Mouse (Mus musculus) heart, adult 11 months (tissue): ENCODE data around the gene Nrxn2.

ENCODE experiments used
- DNase-seq: peaks from one replicate; pipeline ENCODE4 v3.0.0; 2022

Gene Nrxn2

DNA sequence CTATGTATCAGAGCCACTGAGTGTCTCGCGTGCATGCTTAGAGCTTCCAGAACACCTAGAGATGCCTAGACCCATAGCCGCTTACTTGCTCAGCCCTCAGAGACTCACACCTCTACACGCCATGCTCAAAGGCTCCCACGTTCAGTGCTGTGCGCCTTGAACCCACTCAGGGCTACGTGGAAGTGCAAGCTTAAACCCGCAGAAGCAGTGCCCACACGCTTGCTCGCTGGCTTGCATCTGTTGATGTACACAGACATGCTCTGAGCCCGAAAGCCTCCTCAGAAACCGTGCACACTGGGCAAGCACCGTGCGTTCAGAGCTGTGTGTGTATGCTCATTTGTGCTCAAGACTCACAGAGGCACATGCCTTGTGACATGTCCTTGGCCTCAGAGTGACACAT lies 103.8 kb downstream of the Nrxn2 start:
- no peak for DNase-seq

GRCm38 (mm10) chr19:6525023-6525422 lies 106.5 kb downstream of the Nrxn2 start:
- no peak for DNase-seq

- no peak for DNase-seq
Observed at GRCm38 (mm10) chr19:6526010-6526409, 107.5 kb downstream of the Nrxn2 start.

- no peak for DNase-seq
Observed at GRCm38 (mm10) chr19:6527439-6527838, 108.9 kb downstream of the Nrxn2 start.

- DNase-seq, result peak; percentile 90
Observed at GRCm38 (mm10) chr19:6527839-6528531, 109.5 kb downstream of the Nrxn2 start.

- peak; percentile 97 for DNase-seq
Observed at GRCm38 (mm10) chr19:6529265-6529985, 110.9 kb downstream of the Nrxn2 start.

DNA sequence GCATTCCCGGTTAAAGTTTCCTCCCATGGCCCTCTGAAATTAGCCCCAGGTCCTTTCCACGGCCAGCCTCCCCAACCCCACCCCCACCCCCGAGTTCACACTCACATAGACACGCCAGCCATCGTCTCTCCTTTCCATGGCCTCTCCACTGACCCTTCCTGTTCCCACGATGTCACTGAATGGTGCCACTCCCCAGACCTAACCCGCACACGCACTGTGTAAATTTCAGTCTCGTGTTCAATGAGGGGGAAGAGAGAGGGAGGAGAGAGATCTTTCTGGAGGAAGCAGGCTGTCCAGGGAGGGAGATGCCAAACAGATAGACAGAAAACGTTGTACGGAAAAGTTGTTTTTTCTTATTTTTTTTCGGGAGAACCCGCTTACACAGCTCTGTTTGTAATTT lies 111.8 kb downstream of the Nrxn2 start:
- no peak for DNase-seq

DNA sequence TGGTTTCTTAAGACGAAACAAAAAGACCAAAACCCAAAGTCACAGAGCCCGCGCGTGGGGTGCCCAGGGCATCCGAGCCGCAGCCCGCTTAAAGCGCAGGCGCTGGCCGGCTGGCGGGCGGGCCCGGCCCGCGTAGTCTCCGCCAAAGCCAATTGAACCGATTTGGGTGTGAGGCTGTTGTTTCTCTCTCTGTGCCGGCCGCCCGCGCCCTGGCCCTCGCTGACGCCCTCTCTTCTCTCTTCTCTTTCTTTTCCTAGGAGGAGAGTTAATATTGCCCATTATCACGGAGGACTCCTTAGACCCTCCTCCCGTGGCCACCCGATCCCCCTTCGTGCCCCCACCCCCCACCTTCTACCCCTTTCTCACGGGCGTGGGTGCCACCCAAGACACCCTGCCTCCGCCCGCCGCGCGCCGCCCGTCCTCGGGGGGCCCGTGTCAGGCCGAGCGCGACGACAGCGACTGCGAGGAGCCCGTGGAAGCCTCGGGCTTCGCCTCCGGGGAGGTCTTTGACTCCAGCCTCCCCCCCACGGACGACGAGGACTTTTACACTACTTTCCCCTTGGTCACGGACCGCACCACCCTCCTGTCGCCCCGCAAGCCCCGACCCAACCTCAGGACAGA lies 112.6 kb downstream of the Nrxn2 start:
- peak; percentile 97 for DNase-seq

DNA sequence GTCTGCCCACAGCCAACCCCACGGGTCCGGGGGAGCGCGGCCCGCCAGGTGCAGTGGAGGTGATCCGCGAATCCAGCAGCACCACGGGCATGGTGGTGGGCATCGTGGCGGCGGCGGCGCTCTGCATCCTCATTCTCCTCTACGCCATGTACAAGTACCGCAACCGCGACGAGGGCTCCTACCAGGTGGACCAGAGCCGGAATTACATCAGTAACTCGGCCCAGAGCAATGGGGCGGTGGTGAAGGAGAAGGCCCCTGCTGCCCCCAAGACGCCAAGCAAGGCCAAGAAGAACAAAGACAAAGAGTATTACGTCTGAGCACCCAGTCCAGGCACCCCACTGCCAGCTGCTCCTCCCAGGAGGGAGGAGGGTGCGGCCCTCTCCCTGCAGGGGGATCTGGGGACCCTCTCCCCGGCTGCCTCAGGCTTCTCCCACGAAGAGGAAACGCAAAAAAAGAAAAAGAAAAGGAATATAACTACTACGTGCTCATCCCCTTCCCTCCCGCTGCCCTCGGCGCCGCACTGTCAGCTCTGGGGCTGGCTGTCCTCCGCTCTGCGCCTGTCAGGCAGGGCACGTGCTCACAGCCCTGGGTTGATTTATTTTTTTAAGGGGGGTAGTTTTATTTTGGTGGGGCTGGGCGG lies 113.4 kb downstream of the Nrxn2 start:
- DNase-seq, result peak; percentile 96

- DNase-seq, result peak; percentile 96
Observed at GRCm38 (mm10) chr19:6532656-6533055, 114.1 kb downstream of the Nrxn2 start.

DNA sequence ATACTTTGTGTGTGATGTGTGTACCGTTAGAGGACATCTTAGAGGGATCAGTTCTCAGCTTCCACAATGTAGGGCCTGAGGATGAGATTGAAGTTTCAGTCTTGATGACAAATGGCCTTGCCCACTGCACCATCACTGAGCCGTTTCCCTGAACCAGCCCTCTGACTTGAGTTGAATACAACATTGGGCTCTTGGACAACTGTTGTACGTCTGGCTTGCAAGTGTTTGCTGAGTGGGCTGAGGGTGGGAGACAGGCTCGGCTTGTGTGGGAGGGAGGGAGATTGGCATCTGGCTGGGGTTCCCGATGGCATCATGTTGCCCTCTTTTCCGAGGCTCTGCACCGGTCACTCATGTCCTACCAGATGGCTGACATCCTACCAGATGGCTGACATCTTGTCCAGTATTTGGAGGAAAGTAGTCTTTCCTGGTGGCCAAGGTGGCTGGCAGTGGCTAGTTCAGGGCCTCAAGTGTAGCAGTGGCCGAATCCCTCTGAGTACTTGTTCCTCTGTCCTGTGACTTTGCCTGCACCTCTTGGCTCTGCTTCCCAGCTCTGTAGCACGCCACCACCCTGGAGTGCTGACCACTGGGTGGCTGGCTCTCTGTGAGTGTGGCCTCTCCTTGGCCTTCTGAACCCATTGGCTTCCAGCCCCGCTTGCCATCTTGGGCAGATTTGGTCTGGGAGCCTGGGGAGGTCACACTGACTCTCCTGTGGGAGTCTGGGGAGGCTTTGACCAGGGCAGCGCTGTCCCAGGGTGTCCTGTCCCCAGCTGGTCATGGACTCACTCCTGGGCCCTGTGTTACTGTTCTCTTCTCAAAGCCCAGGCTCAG lies 115.0 kb downstream of the Nrxn2 start:
- peak; percentile 90 for DNase-seq

GRCm38 (mm10) chr19:6534118-6534415 lies 115.5 kb downstream of the Nrxn2 start:
- DNase-seq, result no peak

- DNase-seq, result no peak
Observed at GRCm38 (mm10) chr19:6536201-6536600, 117.7 kb downstream of the Nrxn2 start.

DNA sequence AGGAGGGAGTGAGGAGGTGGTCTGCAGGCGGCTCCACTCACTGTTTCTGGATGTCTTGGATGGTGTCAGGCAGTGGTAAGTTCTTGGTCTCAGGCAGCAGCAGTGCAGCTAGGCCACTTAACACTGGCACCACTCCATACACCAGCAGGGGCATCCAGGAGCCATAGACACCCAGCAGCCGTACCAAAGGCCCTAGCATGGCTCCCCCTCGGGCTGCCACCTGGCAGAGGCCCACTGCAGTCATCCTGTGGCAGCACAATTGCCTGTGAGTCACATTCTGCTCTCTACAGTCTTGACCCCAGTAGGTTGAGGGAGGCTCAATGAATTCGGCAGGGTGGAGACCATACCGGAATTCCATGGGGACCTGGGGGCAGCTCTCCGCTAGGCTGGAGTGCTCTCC lies 118.2 kb downstream of the Nrxn2 start:
- no peak for DNase-seq

- DNase-seq, result no peak
Observed at GRCm38 (mm10) chr19:6537526-6537925, 119.0 kb downstream of the Nrxn2 start.

DNA sequence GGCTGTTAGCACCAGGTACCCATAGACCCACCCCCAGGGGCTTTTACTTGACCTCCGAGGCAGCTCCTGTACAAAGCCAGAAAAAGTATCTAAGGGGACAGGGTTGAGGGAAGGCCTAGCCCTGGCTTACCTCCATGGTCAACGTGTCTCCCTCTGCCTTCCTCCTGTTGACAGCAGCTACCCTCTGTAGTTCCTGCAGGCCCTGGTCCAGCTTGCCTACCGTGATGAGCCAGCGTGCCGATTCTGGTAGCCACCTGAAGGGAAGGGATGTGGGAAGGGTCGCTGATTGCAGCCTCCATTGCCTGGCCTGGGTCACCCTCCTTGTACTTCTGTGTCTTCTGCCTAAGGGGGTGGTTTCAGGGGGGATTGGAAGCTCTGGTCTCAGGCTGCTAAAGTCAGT lies 120.0 kb downstream of the Nrxn2 start:
- no peak for DNase-seq

DNA sequence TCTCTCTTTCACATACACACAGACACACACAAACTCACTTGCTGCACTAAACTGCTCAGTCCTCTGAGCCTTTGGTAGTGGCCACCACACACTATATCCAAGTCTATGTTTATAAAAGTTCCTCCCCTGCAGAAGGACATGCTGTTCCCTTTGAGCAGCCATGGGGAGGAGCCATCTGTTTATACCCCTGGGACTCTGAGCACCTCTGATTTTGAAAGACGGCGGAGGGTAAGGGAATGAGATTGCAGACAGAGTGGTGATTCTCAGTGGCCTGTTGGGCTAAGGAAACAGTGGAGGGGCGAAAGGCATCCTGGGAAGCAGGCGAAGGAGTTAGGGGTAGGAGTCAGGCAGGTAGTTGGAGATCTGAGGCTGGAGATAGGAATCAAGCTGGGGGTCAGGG lies 121.1 kb downstream of the Nrxn2 start:
- peak; percentile 92 for DNase-seq

- peak; percentile 89 for DNase-seq
Observed at GRCm38 (mm10) chr19:6540191-6540590, 121.7 kb downstream of the Nrxn2 start.

DNA sequence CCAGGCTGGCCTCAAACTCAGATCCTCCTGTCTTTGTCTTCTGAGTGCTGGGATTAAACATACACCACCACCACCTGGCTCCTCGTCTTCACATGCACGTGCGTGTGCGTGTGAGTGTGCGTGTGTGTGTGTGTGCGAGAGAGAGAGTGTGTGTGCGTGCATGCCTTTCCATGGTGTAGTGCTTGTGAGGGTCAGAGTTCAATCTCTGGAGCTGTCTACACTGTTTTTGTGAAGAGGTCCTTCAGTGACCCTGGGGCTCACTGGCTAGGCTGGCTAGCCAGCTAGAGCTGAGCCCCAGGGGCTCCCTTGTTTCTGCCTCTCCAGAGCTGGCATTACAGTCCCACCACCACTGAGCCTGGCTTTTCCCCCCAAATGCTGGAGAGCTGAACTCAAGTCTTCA lies 123.0 kb downstream of the Nrxn2 start:
- DNase-seq, result no peak

DNA sequence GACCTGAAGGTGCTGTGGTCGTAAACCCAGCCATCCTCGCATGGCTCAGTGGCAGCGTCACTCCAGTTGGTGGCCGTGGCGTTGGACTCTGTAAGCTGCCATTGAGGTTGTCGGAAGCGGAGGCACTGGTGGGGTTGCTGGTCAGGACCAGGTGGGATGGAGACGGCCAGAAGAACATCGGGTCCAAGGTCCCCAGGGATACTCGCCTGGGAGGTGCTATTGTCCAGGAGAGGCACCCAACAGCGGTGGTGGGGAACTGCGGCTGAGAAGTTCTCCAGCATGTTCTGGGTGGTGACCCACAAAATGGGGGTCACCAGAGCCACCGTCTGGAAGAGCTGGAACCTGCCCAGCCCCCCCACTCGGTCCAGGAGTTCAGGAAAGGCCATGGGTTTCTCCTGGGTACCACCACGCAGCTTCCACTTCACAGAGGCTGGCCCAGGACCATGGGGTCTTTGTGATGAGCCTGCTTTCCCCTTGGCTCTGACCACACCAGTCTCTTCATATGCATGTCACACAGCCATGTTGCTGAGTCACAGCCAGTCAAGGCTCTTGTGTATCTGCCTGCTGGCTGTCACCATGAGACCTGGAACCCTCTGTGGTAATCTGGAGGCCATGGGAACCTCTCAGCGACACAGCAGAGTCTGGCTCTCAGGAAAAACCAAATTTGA lies 124.0 kb downstream of the Nrxn2 start, which contains the start of gene Slc22a12:
Slc22a12 (minus strand) TSS at position 666 of the 668 bp plus-strand sequence.
- peak; percentile 89 for DNase-seq

GRCm38 (mm10) chr19:6543035-6543383 lies 124.5 kb downstream of the Nrxn2 start:
- peak; percentile 79 for DNase-seq

DNA sequence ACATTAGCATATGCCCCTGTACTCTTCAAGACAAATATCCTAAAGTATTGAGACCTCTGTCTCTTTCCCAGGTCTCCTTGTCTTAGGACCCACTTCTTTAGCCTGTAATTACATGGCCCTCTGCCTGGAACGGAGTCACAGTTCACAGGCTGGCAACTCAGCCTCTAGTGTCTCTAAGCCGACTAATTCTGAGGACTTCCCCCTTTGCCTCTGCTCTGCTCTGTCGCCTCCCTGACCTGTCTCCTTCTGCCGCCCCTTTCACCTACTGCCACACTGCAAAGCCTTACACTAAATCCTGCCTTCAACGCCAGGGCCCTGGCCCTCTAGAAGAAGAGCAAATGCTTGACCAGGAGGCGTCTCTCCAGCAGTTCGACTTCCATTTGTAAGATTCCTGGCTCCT lies 125.0 kb downstream of the Nrxn2 start:
- DNase-seq, result peak; percentile 72
